Mouse (Mus musculus) layer of hippocampus, adult 18-20 months (tissue): ENCODE measurements at regions not wholly inside any gene's neighbourhood (a gene's known extent, or its start where the extent isn't known, plus 50 kb on each side); places are given as distances from the start of the nearest gene placed in this dataset.

Experiments
- DNase-seq, 2 experiments: peaks; one replicate each; pipeline ENCODE4 v3.0.0; 2022; ENCODE audit warnings: low spot score in 2 of 2

GRCm38 (mm10) chr2:56083226-56083625 is 647.5 kb downstream of the Kcnj3 start:
- no peak for DNase-seq

DNA sequence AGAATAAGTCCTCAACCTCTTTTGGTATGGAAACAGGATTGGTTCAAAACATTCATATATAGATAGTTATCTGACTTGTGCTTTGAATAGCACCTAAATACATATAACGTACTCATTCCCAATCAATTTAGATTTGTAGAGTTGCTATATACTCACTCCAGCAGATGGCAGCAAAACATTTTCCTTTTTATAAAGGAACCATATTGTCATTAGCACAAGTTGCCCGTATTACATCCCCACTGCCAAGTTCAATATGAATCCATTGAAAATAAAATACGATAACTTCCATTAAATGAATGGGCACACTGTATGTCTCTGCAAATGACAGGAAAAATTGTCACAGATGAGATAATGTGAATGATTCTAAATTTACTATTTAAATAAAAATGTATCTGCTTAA is 673.8 kb downstream of the Kcnj3 start:
- DNase-seq = peak in 1 of 2 experiments; percentile 29

- no peak for DNase-seq
Observed at GRCm38 (mm10) chr2:56109975-56110374, 674.2 kb downstream of the Kcnj3 start.

DNA sequence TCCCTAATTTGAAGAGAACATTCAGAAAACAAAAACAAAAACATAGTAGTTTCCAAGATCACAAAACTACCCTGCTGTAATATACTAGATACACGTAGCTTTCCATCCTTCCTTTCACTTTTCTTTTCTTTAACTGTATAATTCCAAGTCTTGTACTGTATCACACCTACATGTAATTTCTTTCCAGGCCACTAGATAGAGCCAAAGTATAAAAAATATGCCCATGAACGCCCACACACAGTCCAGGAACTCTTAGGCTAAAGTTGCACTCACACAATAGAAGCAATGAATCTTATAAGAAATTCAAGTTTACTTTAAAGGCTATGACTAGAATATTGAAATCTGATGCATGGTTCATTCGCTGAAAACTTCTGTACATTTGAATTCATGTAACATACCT is 678.7 kb downstream of the Kcnj3 start:
- DNase-seq = peak in 1 of 2 experiments; percentile 76

DNA sequence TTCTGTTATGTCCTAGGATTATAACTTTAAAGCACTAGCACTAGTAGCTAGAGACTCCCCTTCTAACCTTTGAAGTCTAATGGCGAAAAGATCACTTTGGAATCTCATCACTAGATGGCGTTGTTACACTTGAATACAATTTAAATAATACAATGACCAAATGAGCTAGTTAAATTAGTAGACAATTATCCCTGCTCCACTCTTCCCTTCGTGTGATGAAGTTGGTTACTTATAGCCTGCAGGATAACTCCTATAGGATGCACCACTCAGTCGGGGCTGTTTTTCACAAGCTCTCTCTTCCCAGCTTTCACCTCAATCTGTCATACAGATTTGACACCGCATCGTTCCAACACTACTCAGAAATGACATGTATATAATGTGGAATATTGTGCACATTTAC is 683.6 kb downstream of the Kcnj3 start:
- peak in 1 of 2 experiments; percentile 77 for DNase-seq

GRCm38 (mm10) chr2:56147107-56147615 is 711.4 kb downstream of the Kcnj3 start:
- DNase-seq = no peak

GRCm38 (mm10) chr2:56196449-56196848 is 760.7 kb downstream of the Kcnj3 start:
- no peak for DNase-seq

DNA sequence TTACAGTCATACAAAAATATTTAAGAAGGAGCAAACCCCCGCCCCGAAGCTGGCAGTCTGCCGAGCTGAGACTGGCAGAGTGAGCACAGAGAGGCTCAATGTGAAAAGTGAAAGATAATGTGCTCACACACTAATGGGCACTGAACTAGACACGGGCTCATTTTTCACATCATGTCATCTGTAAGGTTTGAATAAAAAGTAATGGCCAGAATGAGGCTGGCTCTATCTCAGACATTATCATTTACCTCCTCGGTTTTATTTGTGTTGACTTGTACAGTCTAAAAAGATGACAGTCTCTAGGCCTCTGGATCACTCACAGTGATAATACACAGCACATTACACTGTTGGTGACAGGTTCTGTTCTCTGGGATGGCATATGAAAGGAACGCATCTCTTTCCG is 791.7 kb downstream of the Kcnj3 start:
- DNase-seq = no peak

DNA sequence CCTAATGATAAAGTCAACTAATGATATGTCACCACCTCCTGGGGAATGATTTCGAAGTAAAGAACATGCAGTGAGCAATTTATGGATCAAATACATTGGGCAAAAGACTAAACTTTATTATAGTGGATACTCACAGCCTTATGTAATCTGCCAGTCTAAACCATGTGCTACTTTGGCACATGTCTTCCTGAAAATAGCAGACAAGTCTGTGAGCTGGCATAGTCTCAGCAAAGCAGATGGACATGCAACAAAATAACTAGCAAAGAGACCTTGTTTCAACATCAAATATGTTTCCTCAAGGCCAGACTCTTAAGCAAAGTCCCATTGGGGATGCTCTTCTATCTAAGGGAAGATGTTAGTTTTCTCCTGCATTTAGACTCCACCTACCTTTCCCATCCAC is 797.3 kb downstream of the Kcnj3 start:
- DNase-seq = peak; percentile 52 to 85

GRCm38 (mm10) chr2:56257044-56257954 is 821.5 kb downstream of the Kcnj3 start:
- DNase-seq = peak; percentile 54 to 76

DNA sequence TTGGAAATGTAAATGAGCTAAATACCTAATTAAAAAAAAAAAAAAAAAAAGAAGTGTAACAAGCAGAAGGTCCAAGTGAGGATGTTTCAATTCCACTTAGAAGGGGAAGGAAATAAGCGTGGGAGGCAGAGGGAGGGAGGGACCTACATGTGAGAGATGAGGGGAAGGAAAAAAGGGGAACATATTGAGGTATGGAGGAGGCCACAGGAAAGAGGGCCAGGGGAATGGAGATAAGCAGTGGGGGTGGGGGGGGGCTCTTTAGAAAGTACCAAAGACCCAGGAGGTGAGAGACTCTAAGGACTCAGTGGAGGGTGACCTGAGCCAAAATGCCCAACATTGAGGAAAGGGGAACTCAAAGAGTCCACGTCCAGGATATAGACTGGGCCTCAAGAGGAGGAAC is 818.9 kb downstream of the Nr4a2 start:
- DNase-seq = no peak

DNA sequence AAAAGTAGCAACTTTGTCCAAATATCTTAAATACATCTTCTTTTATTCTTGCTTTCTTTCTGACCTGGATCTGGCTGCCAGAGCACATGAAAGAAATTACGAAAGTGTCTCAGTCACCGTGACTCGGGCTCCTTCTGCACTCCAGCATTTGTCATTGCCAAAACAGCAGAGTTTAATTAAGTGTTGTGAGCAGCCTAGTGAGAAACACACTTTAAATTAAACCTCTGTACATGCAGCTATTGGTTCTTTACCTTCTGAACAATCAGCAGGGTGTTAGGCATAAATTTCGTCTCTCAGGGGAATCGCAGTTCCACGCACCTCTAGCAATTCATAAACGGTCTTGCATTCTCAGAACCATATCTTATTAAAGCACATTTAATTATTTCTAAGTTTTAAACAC is 802.1 kb downstream of the Nr4a2 start:
- DNase-seq = peak in 1 of 2 experiments; percentile 4

DNA sequence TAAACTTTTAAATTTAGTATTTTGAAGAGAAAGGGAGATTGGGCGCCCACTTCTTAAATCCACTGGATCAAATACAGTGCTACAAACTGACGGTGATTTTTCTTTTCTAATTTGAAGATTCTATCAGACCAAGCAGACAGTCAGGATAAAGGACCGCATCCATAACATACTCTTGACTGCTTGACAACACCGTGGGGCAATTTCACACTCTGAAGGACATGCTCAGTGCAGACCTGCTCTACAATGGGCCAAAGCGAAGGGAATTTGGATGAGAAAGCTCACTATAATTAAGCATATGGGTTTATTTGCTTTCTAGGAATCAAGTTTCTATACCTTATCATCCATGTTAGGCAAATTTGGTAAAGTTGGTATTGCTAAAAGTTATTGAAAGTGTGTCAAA is 801.3 kb downstream of the Nr4a2 start:
- no peak for DNase-seq

DNA sequence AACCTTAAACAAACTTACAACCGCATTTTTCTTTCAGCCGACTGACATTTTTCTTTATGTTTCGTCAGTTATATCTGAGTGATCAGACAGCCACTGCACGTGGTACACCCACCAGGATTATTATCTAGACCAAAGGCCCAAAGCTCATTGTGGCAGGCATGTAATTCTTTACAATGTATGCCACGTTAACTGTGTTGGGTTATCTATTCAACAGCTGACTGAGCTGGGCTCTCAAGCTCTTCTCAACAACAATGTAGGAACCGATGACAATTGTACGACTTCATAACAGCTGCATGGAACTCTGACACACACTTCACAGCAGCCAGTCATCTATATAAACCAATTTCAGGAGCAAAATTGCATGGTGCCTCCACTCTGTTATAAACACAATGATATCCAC is 787.8 kb downstream of the Nr4a2 start:
- DNase-seq = no peak

GRCm38 (mm10) chr2:56364065-56364464 is 759.7 kb downstream of the Nr4a2 start:
- no peak for DNase-seq
